Mouse (Mus musculus) lung, adult 2 months (tissue): ENCODE measurements around the gene C2cd4b.

ENCODE experiments used
- CTCF ChIP-seq: fragments of 200-500 bp; IDR thresholded peaks from 2 replicates; pipeline ENCODE4 v1.5.1; 2011; ENCODE audit warnings: mild to moderate bottlenecking, low read length, control low read depth; ENCODE audit not compliant: insufficient read depth
- POLR2A ChIP-seq: fragments of 200-500 bp; IDR thresholded peaks from 2 replicates; pipeline ENCODE4 v1.6.1; 2011; ENCODE audit warnings: low read depth, mild to moderate bottlenecking, control low read depth, low read length, borderline replicate concordance; ENCODE audit errors: extremely low read depth

DNA sequence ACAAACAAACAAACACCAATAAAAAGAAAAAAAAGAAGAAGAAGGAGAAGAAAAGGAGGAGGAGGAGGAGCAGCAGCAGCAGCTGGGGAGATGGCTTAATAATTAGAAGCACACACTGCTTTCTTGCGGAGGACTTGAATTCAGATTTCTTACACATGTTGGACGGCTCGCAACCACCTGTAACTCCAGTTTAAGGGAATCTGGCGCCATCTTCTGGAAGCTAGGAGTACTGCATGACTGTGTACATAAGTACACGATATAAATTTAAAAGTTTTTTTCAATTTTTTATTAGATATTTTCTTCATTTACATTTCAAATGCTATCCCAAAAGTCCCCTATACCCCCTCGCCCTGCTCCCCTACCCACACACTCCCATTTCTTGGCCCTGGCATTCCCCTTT, 43.0 kb downstream of the C2cd4b start:
- TF ChIP-seq CTCF (peak; percentile 48; the same call in 1 of the 2 replicates), POLR2A (no peak)
